Mouse (Mus musculus) forebrain, embryonic 14.5 days (tissue): Measurements from ENCODE around the gene Tbcd. TPM values are rescaled to one million over a fixed set of nuclear protein-coding genes. Genes with fewer than 3 reads are reported as not detected.

Source experiments
- ATAC-seq: fragments of 200-750 bp; cut with Nextera tagmentation; 2 replicates; pipeline ENCODE4 v1.8.0; 2017; ENCODE audit warnings: mild to moderate bottlenecking, moderate library complexity
- DNase-seq: peaks from one replicate; pipeline ENCODE4 v3.0.0-alpha.2; 2015; ENCODE audit warnings: low spot score
- H3K27ac ChIP-seq: fragments of 300-500 bp; sonication (generic); 2 replicates; pipeline ENCODE4 v1.5.1; 2014; ENCODE audit warnings: low read depth, mild to moderate bottlenecking, control low read depth, low read length, moderate library complexity
- H3K27me3 ChIP-seq: fragments of 300-500 bp; sonication (generic); replicated peaks from 2 replicates; pipeline ENCODE4 v1.6.1; 2014; ENCODE audit warnings: low read length, control low read depth, mixed read lengths; ENCODE audit not compliant: control insufficient read depth, insufficient read depth
- H3K36me3 ChIP-seq: fragments of 300-500 bp; sonication (generic); 2 replicates; pipeline ENCODE4 v1.6.1; 2014; ENCODE audit warnings: low read length, control low read depth; ENCODE audit not compliant: control insufficient read depth, insufficient read depth
- H3K4me1 ChIP-seq: fragments of 300-500 bp; sonication (generic); 2 replicates; pipeline ENCODE4 v1.6.1; 2014; ENCODE audit warnings: antibody characterized with exemption, low read length, control low read depth; ENCODE audit not compliant: control insufficient read depth, insufficient read depth
- H3K4me2 ChIP-seq: fragments of 300-500 bp; sonication (generic); 2 replicates; pipeline ENCODE4 v1.6.1; 2014; ENCODE audit warnings: mild to moderate bottlenecking, control low read depth, low read length
- H3K4me3 ChIP-seq: fragments of 300-500 bp; sonication (generic); 2 replicates; pipeline ENCODE4 v1.5.1; 2014; ENCODE audit warnings: low read depth, low read length, control low read depth
- H3K9ac ChIP-seq: fragments of 300-500 bp; sonication (generic); 2 replicates; pipeline ENCODE4 v1.6.1; 2014; ENCODE audit warnings: mild to moderate bottlenecking, low read length, control low read depth, moderate library complexity
- H3K9me3 ChIP-seq: fragments of 300-500 bp; sonication (generic); replicated peaks from 2 replicates; pipeline ENCODE4 v1.6.1; 2016; ENCODE audit warnings: low read length, control low read depth, mixed read lengths; ENCODE audit not compliant: control insufficient read depth
- WGBS: fragments of 180-500 bp; shearing (Covaris S2); extraction: QIAGEN DNeasy Blood & Tissue Kit; methylation state at CpG from one replicate; pipeline ENCODE4 v1.1.7; 2014; 5-methylcytosine and 5-hydroxymethylcytosine counted together
- polyA plus RNA-seq: library from polyadenylated mRNA; unstranded; fragments of >200 nt; fragmentation: Nextera tagmentation; extraction: Ambion mirVana; gene quantifications from 2 replicates; pipeline ENCODE4 v1.2.1, GENCODE M21; 2014

The Tbcd gene
- polyA plus RNA-seq, 1 experiment from 2014 or later: 33.8 TPM

DNA sequence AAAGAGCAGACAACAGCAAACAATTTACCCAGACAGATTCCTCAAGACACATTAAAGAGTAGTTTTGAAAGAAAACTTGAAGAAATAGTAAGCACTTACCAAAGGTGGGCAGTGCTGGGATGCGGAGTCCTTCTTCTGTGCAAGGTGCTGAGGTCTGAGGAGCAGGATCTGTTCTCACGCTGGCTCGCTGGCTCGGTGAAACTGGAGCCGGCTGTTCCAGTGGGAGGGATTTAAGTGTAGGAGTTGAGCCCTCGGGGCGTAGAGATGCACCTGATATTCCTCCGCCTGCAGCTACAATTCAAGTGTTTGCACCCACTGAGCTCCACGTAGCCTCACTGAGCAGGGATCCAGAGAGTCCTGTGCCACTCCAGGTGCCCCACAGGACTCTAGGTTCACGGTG lies 67.4 kb downstream of the Tbcd start, which contains the start of gene Zfp750:
Gene Zfp750 (minus strand): TSS at position 203 of the 400 bp plus-strand sequence.
- Histone ChIP-seq H3K9ac (no peak within 1 kb of the TSS), H3K4me1 (no peaks in the 10 kb centered on the region), H3K36me3 (no peaks in the 10 kb centered on the region), H3K4me3 (no peak within 1 kb of the TSS), H3K27me3 (no peaks in the 10 kb centered on the region), H3K4me2 (no peak within 1 kb of the TSS), H3K27ac (no peak within 1 kb of the TSS), H3K9me3 (no peaks in the 10 kb centered on the region)
- 47% methylated on average over 10 of the region's 10 CpGs for WGBS
- DNase-seq: no peak
- ATAC-seq: no peak

GRCm38 (mm10) chr11:121519703-121520102 lies 68.0 kb downstream of the Tbcd start:
- Histone ChIP-seq H3K4me3 (no peak overlapping the region), H3K9ac (no peak overlapping the region), H3K4me1 (no peaks in the 10 kb centered on the region), H3K27ac (no peak overlapping the region), H3K9me3 (no peaks in the 10 kb centered on the region), H3K4me2 (no peak overlapping the region), H3K27me3 (no peaks in the 10 kb centered on the region), H3K36me3 (no peaks in the 10 kb centered on the region)
- ATAC-seq: no peak
- 89% methylated on average over 7 of the region's 7 CpGs for WGBS
- DNase-seq: no peak

DNA sequence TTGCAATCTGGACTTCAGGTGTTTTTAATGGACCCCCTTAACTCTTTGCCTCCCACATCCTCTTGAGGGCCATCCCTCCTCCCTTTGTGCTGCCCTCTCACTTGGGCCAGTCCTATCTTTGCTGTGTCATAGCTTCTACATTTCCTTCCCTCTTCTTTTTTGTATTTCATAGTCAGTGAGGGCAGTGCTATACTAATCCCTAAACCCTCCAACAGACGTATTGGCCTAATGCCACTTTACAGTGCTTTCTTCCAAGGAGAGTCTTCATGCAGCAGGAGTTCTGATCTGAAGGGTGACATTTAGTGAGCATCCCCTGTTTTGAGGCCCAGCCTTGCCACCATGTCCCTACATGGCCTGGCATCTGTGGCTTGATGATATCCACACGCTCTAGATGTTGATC lies 69.0 kb downstream of the Tbcd start:
- no peak overlapping the region for H3K27ac ChIP-seq
- no peak overlapping the region for H3K9ac ChIP-seq
- no peak overlapping the region for H3K4me3 ChIP-seq
- H3K4me1 ChIP-seq: no peaks in the 10 kb centered on the region
- DNase-seq (no peak), ATAC-seq (no peak)
- H3K27me3 ChIP-seq: no peaks in the 10 kb centered on the region
- H3K4me2 ChIP-seq: no peak overlapping the region
- no peaks in the 10 kb centered on the region for H3K36me3 ChIP-seq
- WGBS: 85% methylated on average over 2 of the region's 2 CpGs
- no peaks in the 10 kb centered on the region for H3K9me3 ChIP-seq

DNA sequence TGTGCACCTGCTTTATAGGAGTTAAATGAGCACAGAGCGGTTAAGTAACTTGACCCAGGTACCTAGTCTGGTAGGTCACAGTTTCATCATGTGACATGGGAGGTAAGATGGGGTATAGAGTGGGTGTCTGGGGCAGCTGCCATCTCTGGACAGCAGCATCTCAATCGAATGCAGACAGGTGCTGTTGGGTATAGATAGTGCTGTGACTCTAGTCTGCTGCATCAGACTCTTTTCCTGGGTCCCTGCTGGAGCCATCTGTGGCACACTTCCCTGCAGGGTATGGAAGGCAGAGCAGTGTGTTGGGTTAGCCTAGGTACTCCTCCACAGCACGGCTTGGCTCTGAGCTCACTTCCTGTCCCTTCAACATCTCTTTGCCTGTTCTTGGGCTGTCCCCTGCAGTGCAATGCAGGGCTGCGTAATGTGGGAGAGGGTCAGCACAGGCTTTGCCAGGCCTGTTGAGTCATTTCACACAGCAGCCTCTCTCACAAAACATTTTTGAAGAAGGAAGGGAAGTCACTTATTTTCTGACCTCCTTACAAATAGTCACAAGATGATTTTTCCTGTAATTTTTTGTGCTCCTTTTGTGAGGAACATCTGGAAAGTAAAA lies 70.5 kb downstream of the Tbcd start:
- H3K9me3 ChIP-seq: no peaks in the 10 kb centered on the region
- H3K4me2 ChIP-seq: no peak overlapping the region
- no peaks in the 10 kb centered on the region for H3K27me3 ChIP-seq
- H3K4me1 ChIP-seq: no peaks in the 10 kb centered on the region
- H3K36me3 ChIP-seq: no peaks in the 10 kb centered on the region
- DNase-seq: no peak
- no peak overlapping the region for H3K4me3 ChIP-seq
- no peak overlapping the region for H3K9ac ChIP-seq
- H3K27ac ChIP-seq: no peak overlapping the region
- 86% methylated on average over 4 of the region's 4 CpGs for whole genome bisulfite sequencing
- no peak for ATAC-seq

DNA sequence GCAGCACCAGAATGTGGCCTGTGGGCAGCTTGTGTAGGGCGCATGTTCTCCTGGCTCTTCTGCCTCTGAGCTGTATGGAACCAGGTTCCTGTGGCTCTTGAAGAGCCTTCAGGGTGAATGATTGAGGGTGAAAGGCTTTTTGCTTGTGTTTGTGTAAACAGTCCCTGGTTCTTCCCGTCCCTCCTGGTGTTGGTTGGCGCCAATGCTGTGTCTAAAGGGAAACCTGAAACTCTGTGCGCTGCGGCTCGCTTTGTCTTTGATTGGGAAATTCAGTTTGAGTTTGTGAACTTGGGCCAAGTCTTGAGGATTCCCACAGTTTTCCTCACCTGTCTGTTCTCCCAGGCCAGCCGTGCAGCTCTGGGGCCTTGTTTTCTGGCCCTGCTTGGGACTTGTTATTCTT lies 72.4 kb downstream of the Tbcd start:
- Histone ChIP-seq H3K9ac (no peak overlapping the region), H3K4me3 (no peak overlapping the region), H3K36me3 (no peaks in the 10 kb centered on the region), H3K27ac (no peak overlapping the region), H3K4me1 (no peaks in the 10 kb centered on the region), H3K9me3 (no peaks in the 10 kb centered on the region), H3K27me3 (no peaks in the 10 kb centered on the region), H3K4me2 (no peak overlapping the region)
- WGBS: 87% methylated on average over 7 of the region's 7 CpGs
- ATAC-seq: no peak
- DNase-seq: no peak

DNA sequence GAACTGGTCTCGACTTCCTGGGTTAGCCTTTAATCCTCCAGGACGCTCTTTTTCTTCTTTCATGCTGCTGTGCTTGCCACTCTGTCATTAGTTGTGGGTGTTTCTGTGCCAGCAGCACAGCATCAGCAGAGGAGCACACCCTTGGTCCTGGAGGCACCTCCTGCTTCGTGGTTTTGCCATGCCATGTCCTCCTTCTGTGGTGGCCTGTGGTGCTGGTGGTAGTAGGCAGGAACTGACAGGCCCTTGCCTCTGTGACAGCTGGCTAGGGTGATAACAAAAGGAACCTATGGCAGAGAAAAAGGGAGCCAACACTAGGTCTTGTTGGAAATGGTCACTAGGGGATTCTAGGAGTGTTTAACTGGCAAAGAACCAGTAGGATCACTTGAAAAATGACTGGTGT lies 78.0 kb downstream of the Tbcd start:
- ATAC-seq: no peak
- no peak overlapping the region for H3K4me2 ChIP-seq
- WGBS: 93% methylated on average over 3 of the region's 3 CpGs
- no peak overlapping the region for H3K4me3 ChIP-seq
- DNase-seq: no peak
- H3K9me3 ChIP-seq: no peaks in the 10 kb centered on the region
- no peaks in the 10 kb centered on the region for H3K27me3 ChIP-seq
- no peaks in the 10 kb centered on the region for H3K4me1 ChIP-seq
- H3K36me3 ChIP-seq: no peaks in the 10 kb centered on the region
- H3K27ac ChIP-seq: no peak overlapping the region
- no peak overlapping the region for H3K9ac ChIP-seq

DNA sequence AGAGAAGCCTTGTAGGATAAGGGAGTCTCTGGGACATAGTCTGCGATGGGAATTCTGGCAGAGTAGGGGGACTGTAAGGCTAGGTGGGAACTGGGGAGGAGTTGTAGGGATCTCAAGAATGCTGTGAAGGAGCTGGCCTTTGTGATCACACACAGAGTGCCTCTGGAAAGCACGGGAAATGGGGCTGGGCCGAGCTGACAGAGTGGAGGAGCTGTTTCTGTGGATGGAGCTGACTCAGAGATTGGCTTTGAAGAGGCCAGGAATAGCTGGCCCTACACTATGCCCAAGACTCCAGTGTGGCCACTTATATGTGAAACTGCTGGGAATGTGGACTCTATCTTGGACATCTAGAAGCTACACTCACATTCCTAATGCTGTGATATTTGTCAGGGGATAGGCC lies 84.8 kb downstream of the Tbcd start:
- ATAC-seq: no peak

GRCm38 (mm10) chr11:121542471-121542870 lies 90.7 kb downstream of the Tbcd start:
- no peak for ATAC-seq
- DNase-seq: no peak
- no peaks in the 10 kb centered on the region for H3K4me1 ChIP-seq

More for the DNA sequence above, 84.8 kb downstream of the Tbcd start:
- H3K4me1 ChIP-seq: no peaks in the 10 kb centered on the region
- no peak overlapping the region for H3K4me2 ChIP-seq
- DNase-seq: no peak
- 60% methylated on average over 3 of the region's 3 CpGs for WGBS
- no peak overlapping the region for H3K27ac ChIP-seq
- H3K36me3 ChIP-seq: no peaks in the 10 kb centered on the region
- H3K9ac ChIP-seq: no peak overlapping the region
- no peaks in the 10 kb centered on the region for H3K27me3 ChIP-seq
- H3K4me3 ChIP-seq: no peak overlapping the region
- no peaks in the 10 kb centered on the region for H3K9me3 ChIP-seq

DNA sequence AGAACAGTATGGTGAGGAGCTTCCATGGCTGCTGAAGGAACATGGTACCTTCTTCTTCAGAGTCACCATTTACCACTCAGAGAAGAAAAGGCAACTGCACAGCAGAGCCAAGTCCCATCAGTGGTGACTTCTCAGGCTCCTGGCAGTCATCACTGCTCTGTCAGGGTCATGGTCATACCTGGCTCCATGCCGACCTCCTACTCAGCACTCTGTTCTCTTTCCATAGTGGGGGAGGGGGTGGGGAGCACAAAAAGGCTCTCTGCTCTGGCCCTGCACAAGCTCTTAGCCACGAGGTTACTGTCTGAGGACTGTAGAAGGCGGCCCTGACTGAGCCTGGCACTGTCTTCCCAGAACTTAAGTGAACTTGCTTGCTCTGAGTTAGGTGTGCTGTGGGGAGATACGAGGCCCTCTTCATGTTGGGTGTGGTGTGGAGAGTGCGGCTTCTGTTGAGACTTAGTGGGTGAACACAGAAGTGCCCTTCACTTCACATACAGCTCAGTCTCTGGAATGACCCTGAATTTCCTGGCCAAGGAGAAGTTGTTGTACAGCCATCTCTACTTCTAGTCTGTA lies 91.6 kb downstream of the Tbcd start:
- no peak overlapping the region for H3K4me3 ChIP-seq
- DNase-seq (no peak), ATAC-seq (no peak)
- no peaks in the 10 kb centered on the region for H3K27me3 ChIP-seq
- no peak overlapping the region for H3K9ac ChIP-seq
- no peaks in the 10 kb centered on the region for H3K36me3 ChIP-seq
- no peak overlapping the region for H3K27ac ChIP-seq
- no peaks in the 10 kb centered on the region for H3K9me3 ChIP-seq
- no peak overlapping the region for H3K4me2 ChIP-seq
- 93% methylated on average over 5 of the region's 5 CpGs for WGBS
- no peaks in the 10 kb centered on the region for H3K4me1 ChIP-seq

More at GRCm38 (mm10) chr11:121542471-121542870, 90.7 kb downstream of the Tbcd start:
- H3K36me3 ChIP-seq: no peaks in the 10 kb centered on the region
- H3K9me3 ChIP-seq: no peaks in the 10 kb centered on the region
- 92% methylated on average over 4 of the region's 4 CpGs for WGBS
- H3K4me2 ChIP-seq: no peak overlapping the region
- H3K9ac ChIP-seq: no peak overlapping the region
- H3K27ac ChIP-seq: no peak overlapping the region
- no peak overlapping the region for H3K4me3 ChIP-seq
- H3K27me3 ChIP-seq: no peaks in the 10 kb centered on the region
